Mouse (Mus musculus): Measurements from ENCODE around the gene Sh2b1. TPM values are rescaled to one million over a fixed set of nuclear protein-coding genes. Genes with fewer than 3 reads are reported as not detected.

Sh2b1 gene
- polyA plus RNA-seq, 1 experiment from 2014 or later = 55.5 TPM

- Histone ChIP-seq H3K4me1 (ENCODE audit: control insufficient read depth, insufficient read depth, low read length) (no peaks in the 10 kb centered on the region), H3K4me3 (ENCODE audit: low read depth, low read length) (no peak overlapping the region), H3K27ac (ENCODE audit: low read depth, low read length) (no peak overlapping the region), H3K4me2 (ENCODE audit: low read depth) (no peak overlapping the region), H3K9ac (ENCODE audit: low read length) (no peak overlapping the region), H3K9me3 (ENCODE audit: control insufficient read depth, low read length) (no peaks in the 10 kb centered on the region), H3K36me3 (ENCODE audit: control insufficient read depth, insufficient read depth, low read length) (peaks cover 10% of the 10 kb centered on the region; the same call in 1 of the 2 replicates), H3K27me3 (ENCODE audit: control insufficient read depth, insufficient read depth, low read length) (no peaks in the 10 kb centered on the region)
- ATAC-seq (ENCODE audit: insufficient read depth, low FRiP score, low TSS enrichment) (no peak), DNase-seq (ENCODE audit: low spot score) (no peak)
- WGBS = 49% methylated on average over 4 of the region's 4 CpGs
These were observed 11.1 kb downstream of the Sh2b1 start for GRCm38 (mm10) chr7:126464121-126464520.

GRCm38 (mm10) chr7:126463547-126463946 is 11.7 kb downstream of the Sh2b1 start:
- Histone ChIP-seq H3K9me3 (ENCODE audit: control insufficient read depth, low read length) (no peaks in the 10 kb centered on the region), H3K4me3 (ENCODE audit: low read depth, low read length) (no peak overlapping the region), H3K9ac (ENCODE audit: low read length) (no peak overlapping the region), H3K36me3 (ENCODE audit: control insufficient read depth, insufficient read depth, low read length) (peaks cover 5% of the 10 kb centered on the region; the same call in 1 of the 2 replicates), H3K4me1 (ENCODE audit: control insufficient read depth, insufficient read depth, low read length) (no peaks in the 10 kb centered on the region), H3K27me3 (ENCODE audit: control insufficient read depth, insufficient read depth, low read length) (no peaks in the 10 kb centered on the region), H3K4me2 (ENCODE audit: low read depth) (no peak overlapping the region), H3K27ac (ENCODE audit: low read depth, low read length) (no peak overlapping the region)
- DNase-seq (ENCODE audit: low spot score) (no peak), ATAC-seq (ENCODE audit: insufficient read depth, low FRiP score, low TSS enrichment) (no peak)
- WGBS = 64% methylated on average over 4 of the region's 4 CpGs

GRCm38 (mm10) chr7:126463004-126463403 is 12.2 kb downstream of the Sh2b1 start, which contains the start of gene Atp2a1:
Gene Atp2a1 (minus strand): TSS chr7:126463108.
- no peaks in the 10 kb centered on the region for H3K4me1 ChIP-seq (ENCODE audit: control insufficient read depth, insufficient read depth, low read length)
- DNase-seq (ENCODE audit: low spot score) (no peak), ATAC-seq (ENCODE audit: insufficient read depth, low FRiP score, low TSS enrichment) (no peak)
- peaks cover 5% of the 10 kb centered on the region; the same call in 1 of the 2 replicates for H3K36me3 ChIP-seq (ENCODE audit: control insufficient read depth, insufficient read depth, low read length)
- H3K27ac ChIP-seq (ENCODE audit: low read depth, low read length) = no peak within 1 kb of the TSS
- no peak within 1 kb of the TSS for H3K4me2 ChIP-seq (ENCODE audit: low read depth)
- H3K27me3 ChIP-seq (ENCODE audit: control insufficient read depth, insufficient read depth, low read length) = no peaks in the 10 kb centered on the region
- H3K9me3 ChIP-seq (ENCODE audit: control insufficient read depth, low read length) = no peaks in the 10 kb centered on the region
- no peak within 1 kb of the TSS for H3K9ac ChIP-seq (ENCODE audit: low read length)
- no peak within 1 kb of the TSS for H3K4me3 ChIP-seq (ENCODE audit: low read depth, low read length)
- 47% methylated on average over 5 of the region's 5 CpGs for WGBS

- Histone ChIP-seq H3K4me3 (ENCODE audit: low read depth, low read length) (no peak overlapping the region), H3K4me2 (ENCODE audit: low read depth) (no peak overlapping the region), H3K9ac (ENCODE audit: low read length) (no peak overlapping the region), H3K27me3 (ENCODE audit: control insufficient read depth, insufficient read depth, low read length) (no peaks in the 10 kb centered on the region), H3K36me3 (ENCODE audit: control insufficient read depth, insufficient read depth, low read length) (no peaks in the 10 kb centered on the region), H3K27ac (ENCODE audit: low read depth, low read length) (no peak overlapping the region), H3K4me1 (ENCODE audit: control insufficient read depth, insufficient read depth, low read length) (no peaks in the 10 kb centered on the region), H3K9me3 (ENCODE audit: control insufficient read depth, low read length) (no peaks in the 10 kb centered on the region)
- DNase-seq (ENCODE audit: low spot score) = no peak
- 64% methylated on average over 3 of the region's 3 CpGs for WGBS
- no peak for ATAC-seq (ENCODE audit: insufficient read depth, low FRiP score, low TSS enrichment)
These were observed 13.6 kb downstream of the Sh2b1 start for GRCm38 (mm10) chr7:126461626-126462025.

- Histone ChIP-seq H3K9ac (ENCODE audit: low read length) (no peak overlapping the region), H3K4me2 (ENCODE audit: low read depth) (no peak overlapping the region), H3K9me3 (ENCODE audit: control insufficient read depth, low read length) (no peaks in the 10 kb centered on the region), H3K36me3 (ENCODE audit: control insufficient read depth, insufficient read depth, low read length) (no peaks in the 10 kb centered on the region), H3K4me3 (ENCODE audit: low read depth, low read length) (no peak overlapping the region), H3K27ac (ENCODE audit: low read depth, low read length) (no peak overlapping the region), H3K4me1 (ENCODE audit: control insufficient read depth, insufficient read depth, low read length) (no peaks in the 10 kb centered on the region), H3K27me3 (ENCODE audit: control insufficient read depth, insufficient read depth, low read length) (no peaks in the 10 kb centered on the region)
- WGBS = 48% methylated on average over 10 of the region's 10 CpGs
- DNase-seq (ENCODE audit: low spot score) = no peak
- ATAC-seq (ENCODE audit: insufficient read depth, low FRiP score, low TSS enrichment) = no peak
These were observed 14.4 kb downstream of the Sh2b1 start for GRCm38 (mm10) chr7:126460623-126461399.

GRCm38 (mm10) chr7:126458844-126459618 is 16.2 kb downstream of the Sh2b1 start:
- Histone ChIP-seq H3K4me1 (ENCODE audit: control insufficient read depth, insufficient read depth, low read length) (no peaks in the 10 kb centered on the region), H3K27me3 (ENCODE audit: control insufficient read depth, insufficient read depth, low read length) (no peaks in the 10 kb centered on the region), H3K4me3 (ENCODE audit: low read depth, low read length) (no peak overlapping the region), H3K36me3 (ENCODE audit: control insufficient read depth, insufficient read depth, low read length) (no peaks in the 10 kb centered on the region), H3K9me3 (ENCODE audit: control insufficient read depth, low read length) (no peaks in the 10 kb centered on the region), H3K4me2 (ENCODE audit: low read depth) (no peak overlapping the region), H3K9ac (ENCODE audit: low read length) (no peak overlapping the region), H3K27ac (ENCODE audit: low read depth, low read length) (no peak overlapping the region)
- 74% methylated on average over 11 of the region's 11 CpGs for WGBS
- ATAC-seq (ENCODE audit: insufficient read depth, low FRiP score, low TSS enrichment) (no peak), DNase-seq (ENCODE audit: low spot score) (no peak)

GRCm38 (mm10) chr7:126458225-126458624 is 17.0 kb downstream of the Sh2b1 start:
- no peak overlapping the region for H3K4me2 ChIP-seq (ENCODE audit: low read depth)
- no peaks in the 10 kb centered on the region for H3K9me3 ChIP-seq (ENCODE audit: control insufficient read depth, low read length)

GRCm38 (mm10) chr7:126456382-126457266 is 18.6 kb downstream of the Sh2b1 start:
- H3K36me3 ChIP-seq (ENCODE audit: control insufficient read depth, insufficient read depth, low read length) = no peaks in the 10 kb centered on the region
- H3K27me3 ChIP-seq (ENCODE audit: control insufficient read depth, insufficient read depth, low read length) = no peaks in the 10 kb centered on the region
- no peaks in the 10 kb centered on the region for H3K9me3 ChIP-seq (ENCODE audit: control insufficient read depth, low read length)
- no peak overlapping the region for H3K9ac ChIP-seq (ENCODE audit: low read length)
- DNase-seq (ENCODE audit: low spot score) = no peak
- no peaks in the 10 kb centered on the region for H3K4me1 ChIP-seq (ENCODE audit: control insufficient read depth, insufficient read depth, low read length)
- WGBS = 91% methylated on average over 17 of the region's 17 CpGs
- no peak overlapping the region for H3K27ac ChIP-seq (ENCODE audit: low read depth, low read length)
- no peak overlapping the region for H3K4me2 ChIP-seq (ENCODE audit: low read depth)
- ATAC-seq (ENCODE audit: insufficient read depth, low FRiP score, low TSS enrichment) = no peak
- no peak overlapping the region for H3K4me3 ChIP-seq (ENCODE audit: low read depth, low read length)

More at GRCm38 (mm10) chr7:126458225-126458624, 17.0 kb downstream of the Sh2b1 start:
- 82% methylated on average over 5 of the region's 5 CpGs for WGBS
- H3K27me3 ChIP-seq (ENCODE audit: control insufficient read depth, insufficient read depth, low read length) = no peaks in the 10 kb centered on the region
- H3K4me3 ChIP-seq (ENCODE audit: low read depth, low read length) = no peak overlapping the region
- no peak overlapping the region for H3K27ac ChIP-seq (ENCODE audit: low read depth, low read length)
- H3K4me1 ChIP-seq (ENCODE audit: control insufficient read depth, insufficient read depth, low read length) = no peaks in the 10 kb centered on the region
- ATAC-seq (ENCODE audit: insufficient read depth, low FRiP score, low TSS enrichment) = no peak
- no peaks in the 10 kb centered on the region for H3K36me3 ChIP-seq (ENCODE audit: control insufficient read depth, insufficient read depth, low read length)
- H3K9ac ChIP-seq (ENCODE audit: low read length) = no peak overlapping the region
- no peak for DNase-seq (ENCODE audit: low spot score)

All from neural tube, embryonic 11.5 days (tissue).